Mouse (Mus musculus) G1E (cell line): Measurements from ENCODE around the gene Iffo2.

ENCODE experiments used
- CTCF ChIP-seq: IDR thresholded peaks from 2 replicates; pipeline ENCODE4 v1.5.1; 2012; ENCODE audit warnings: low read depth, low read length, inconsistent platforms, mixed read lengths
- GATA1 ChIP-seq: IDR thresholded peaks from 2 replicates; pipeline ENCODE4 v1.6.1; 2012; ENCODE audit warnings: borderline replicate concordance, low read length, inconsistent platforms, mixed read lengths
- GATA2 ChIP-seq: IDR thresholded peaks from 2 replicates; pipeline ENCODE4 v1.6.1; 2012; ENCODE audit warnings: low read depth, low read length, inconsistent platforms, borderline replicate concordance
- POLR2AphosphoS5 ChIP-seq: IDR thresholded peaks from 2 replicates; pipeline ENCODE4 v1.6.1; 2012; ENCODE audit warnings: low read depth, low read length, inconsistent platforms; ENCODE audit not compliant: insufficient replicate concordance
- TAL1 ChIP-seq: conservative IDR thresholded peaks from 2 replicates; pipeline ENCODE4 v1.6.1; 2012; ENCODE audit warnings: low read depth, low read length, inconsistent platforms, mixed read lengths

- TF ChIP-seq GATA2: no peak
- no peak for TF ChIP-seq CTCF
- no peak for TF ChIP-seq GATA1
- TF ChIP-seq POLR2AphosphoS5: no peak
- no peak for TF ChIP-seq TAL1
Measured at GRCm38 (mm10) chr4:139579466-139579865, 49.1 kb downstream of the Iffo2 start.
